Mouse (Mus musculus) c-Kit-negative CD71-positive TER-119-positive erythroid progenitor cells, embryonic 14.5 days (primary cell): Measurements from ENCODE around the gene Ctrc.
A peak's percentile ranks its signal among the peaks of the same experiment; 100 is the strongest.

Source experiments
- DNase-seq: peaks from one replicate; pipeline ENCODE4 v3.0.0-alpha.2; 2013; ENCODE audit warnings: low read depth, low spot score

The Ctrc gene

GRCm38 (mm10) chr4:141821178-141821577 is 25.0 kb downstream of the Ctrc start:
- no peak for DNase-seq

- no peak for DNase-seq
These were observed 26.8 kb downstream of the Ctrc start for GRCm38 (mm10) chr4:141819316-141819715.

GRCm38 (mm10) chr4:141818861-141819260 is 27.3 kb downstream of the Ctrc start:
- no peak for DNase-seq

- DNase-seq: no peak
These were observed 28.5 kb downstream of the Ctrc start for GRCm38 (mm10) chr4:141817706-141818105.

- DNase-seq: no peak
These were observed 29.1 kb downstream of the Ctrc start for GRCm38 (mm10) chr4:141816776-141817655.

- no peak for DNase-seq
These were observed 29.9 kb downstream of the Ctrc start for GRCm38 (mm10) chr4:141816267-141816666.

GRCm38 (mm10) chr4:141811375-141811774 is 34.8 kb downstream of the Ctrc start:
- DNase-seq: no peak

GRCm38 (mm10) chr4:141810975-141811374 is 35.2 kb downstream of the Ctrc start:
- no peak for DNase-seq

- no peak for DNase-seq
These were observed 36.2 kb downstream of the Ctrc start for GRCm38 (mm10) chr4:141809850-141810464.

- DNase-seq: no peak
These were observed 40.3 kb downstream of the Ctrc start for GRCm38 (mm10) chr4:141805886-141806285.

- DNase-seq: no peak
These were observed 42.1 kb downstream of the Ctrc start for GRCm38 (mm10) chr4:141804105-141804504.

GRCm38 (mm10) chr4:141797545-141797944 is 48.6 kb downstream of the Ctrc start:
- no peak for DNase-seq

- no peak for DNase-seq
These were observed 49.2 kb downstream of the Ctrc start for GRCm38 (mm10) chr4:141796954-141797353.

GRCm38 (mm10) chr4:141796356-141796755 is 49.8 kb downstream of the Ctrc start:
- DNase-seq: no peak

- DNase-seq: no peak
These were observed 52.0 kb downstream of the Ctrc start for GRCm38 (mm10) chr4:141794152-141794535.

- DNase-seq: peak; percentile 96
These were observed 52.6 kb downstream of the Ctrc start, which contains the start of gene Casp9 for GRCm38 (mm10) chr4:141793282-141794151. Gene Casp9, plus strand, starts transcription at chr4:141793612.

- DNase-seq: no peak
These were observed 53.4 kb downstream of the Ctrc start for GRCm38 (mm10) chr4:141792554-141793281.

GRCm38 (mm10) chr4:141791951-141792350 is 54.2 kb downstream of the Ctrc start:
- no peak for DNase-seq

- no peak for DNase-seq
These were observed 54.7 kb downstream of the Ctrc start for GRCm38 (mm10) chr4:141791486-141791885.

GRCm38 (mm10) chr4:141790524-141790990 is 55.6 kb downstream of the Ctrc start, which contains the start of gene Dnajc16:
Gene Dnajc16, minus strand, starts transcription at chr4:141790931.
- DNase-seq: peak; percentile 94
